Mouse (Mus musculus) WW6 (cell line): ENCODE results near the gene Prkag2.
"Not testable (repeated sequence)": the region's sequence is repeated elsewhere in the genome, so short reads cannot be mapped to it uniquely, and the experiment has no call there.

Source experiments
- DNase-seq: peaks from one replicate; pipeline ENCODE4 v3.0.0-alpha.2; 2013; ENCODE audit warnings: low read depth, low spot score

Prkag2 gene

GRCm38 (mm10) chr5:24826056-24826770 is 274.2 kb downstream of the Prkag2 start:
- DNase-seq = no peak

- no peak for DNase-seq
These were observed 274.9 kb downstream of the Prkag2 start for GRCm38 (mm10) chr5:24825365-24826055.

GRCm38 (mm10) chr5:24823864-24824405 is 276.5 kb downstream of the Prkag2 start:
- DNase-seq = no peak

- no peak for DNase-seq
These were observed 277.7 kb downstream of the Prkag2 start for GRCm38 (mm10) chr5:24822781-24823180.

- DNase-seq = not testable (repeated sequence)
These were observed 278.2 kb downstream of the Prkag2 start for GRCm38 (mm10) chr5:24822231-24822630.

GRCm38 (mm10) chr5:24821403-24821841 is 279.0 kb downstream of the Prkag2 start:
- DNase-seq = no peak

- DNase-seq = no peak
These were observed 279.8 kb downstream of the Prkag2 start for GRCm38 (mm10) chr5:24820627-24821026.

GRCm38 (mm10) chr5:24817191-24817590 is 283.3 kb downstream of the Prkag2 start:
- no peak for DNase-seq

GRCm38 (mm10) chr5:24813946-24814345 is 286.5 kb downstream of the Prkag2 start:
- no peak for DNase-seq

- no peak for DNase-seq
These were observed 287.4 kb downstream of the Prkag2 start for GRCm38 (mm10) chr5:24813005-24813404.
